Mouse (Mus musculus) spleen, postnatal 36 days (tissue): Measurements from ENCODE around the gene Osbpl5.
"Not testable (repeated sequence)": the region's sequence is repeated elsewhere in the genome, so short reads cannot be mapped to it uniquely, and the experiment has no call there.

Source experiments
- DNase-seq, 2 experiments: peaks; one replicate each; pipeline ENCODE4 v3.0.0; 2022; ENCODE audit warnings: low spot score in 2 of 2, mixed read lengths in 1 of 2

The Osbpl5 gene

GRCm38 (mm10) chr7:143709395-143709794, 47.4 kb downstream of the Osbpl5 start:
- DNase-seq: no peak

- peak; percentile 70 to 80 for DNase-seq
Measured at GRCm38 (mm10) chr7:143706697-143707438, 49.9 kb downstream of the Osbpl5 start.

GRCm38 (mm10) chr7:143696140-143696539, 60.6 kb downstream of the Osbpl5 start:
- DNase-seq: peak in 1 of 2 experiments; percentile 25

GRCm38 (mm10) chr7:143694550-143694949, 62.2 kb downstream of the Osbpl5 start:
- no peak for DNase-seq

- DNase-seq: no peak
Measured at GRCm38 (mm10) chr7:143692746-143693510, 63.9 kb downstream of the Osbpl5 start.

GRCm38 (mm10) chr7:143691909-143692308, 64.9 kb downstream of the Osbpl5 start:
- DNase-seq: no peak

- no peak for DNase-seq
Measured at GRCm38 (mm10) chr7:143691181-143691580, 65.6 kb downstream of the Osbpl5 start.

- no peak for DNase-seq
Measured at GRCm38 (mm10) chr7:143689946-143690345, 66.8 kb downstream of the Osbpl5 start.

GRCm38 (mm10) chr7:143689481-143689880, 67.3 kb downstream of the Osbpl5 start:
- no peak for DNase-seq

GRCm38 (mm10) chr7:143686676-143687075, 70.1 kb downstream of the Osbpl5 start:
- not testable (repeated sequence) for DNase-seq

GRCm38 (mm10) chr7:143686191-143686590, 70.6 kb downstream of the Osbpl5 start:
- not testable (repeated sequence) for DNase-seq

- peak; percentile 78 to 79 for DNase-seq
Measured at GRCm38 (mm10) chr7:143685359-143686067, 71.3 kb downstream of the Osbpl5 start, which contains the start of gene Tnfrsf23. Gene Tnfrsf23, minus strand, starts transcription at chr7:143685872.

GRCm38 (mm10) chr7:143684569-143684968, 72.2 kb downstream of the Osbpl5 start:
- not testable (repeated sequence) for DNase-seq

- DNase-seq: no peak
Measured at GRCm38 (mm10) chr7:143681566-143681965, 75.2 kb downstream of the Osbpl5 start.

- not testable (repeated sequence) for DNase-seq
Measured at GRCm38 (mm10) chr7:143680836-143681235, 75.9 kb downstream of the Osbpl5 start.

- not testable (repeated sequence) for DNase-seq
Measured at GRCm38 (mm10) chr7:143679650-143680049, 77.1 kb downstream of the Osbpl5 start.

- no peak for DNase-seq
Measured at GRCm38 (mm10) chr7:143666427-143667311, 90.1 kb downstream of the Osbpl5 start.

GRCm38 (mm10) chr7:143663470-143663869, 93.3 kb downstream of the Osbpl5 start:
- no peak for DNase-seq

GRCm38 (mm10) chr7:143660797-143661196, 96.0 kb downstream of the Osbpl5 start:
- DNase-seq: no peak

GRCm38 (mm10) chr7:143649769-143650346, 106.9 kb downstream of the Osbpl5 start:
- not testable (repeated sequence) for DNase-seq
